In genomic region chr6:128334397-128335124, GRCm38 (mm10) we compare ENCODE assay signal across 8 mouse cellular contexts. TPM values are rescaled to one million over a fixed set of nuclear protein-coding genes. Genes with fewer than 3 reads are reported as not detected.
DNase-seq lines count a peak whose midpoint lies in the region; ATAC-seq and TF ChIP-seq lines count a peak whose summit lies in the region.

No protein-coding gene starts in this region.

- no peak overlapping the region for H3K9ac ChIP-seq in embryonic facial prominence, embryonic 15.5 days
- peak overlapping the region; percentile 42 for H3K9ac ChIP-seq in heart, embryonic 13.5 days
- 0 out of 2 replicates have a peak overlapping the region, but pooled peaks have one; percentile 11 for H3K9ac ChIP-seq in kidney, embryonic 16.5 days (replicated peaks; ENCODE audit: low read length)
- no peak overlapping the region for H3K9ac ChIP-seq in liver, adult 2 months (ENCODE audit: low read depth, low read length)

- H3K27ac ChIP-seq in bone marrow, adult 2 months (ENCODE audit: control insufficient read depth, insufficient read depth, low read depth, low read length, poor library complexity): no peak overlapping the region
- peak overlapping the region; percentile 14; the same call in 1 of the 2 replicates for H3K27ac ChIP-seq in embryonic facial prominence, embryonic 15.5 days (replicated peaks)
- no peak overlapping the region for H3K27ac ChIP-seq in heart, embryonic 13.5 days (replicated peaks)
- no peak overlapping the region for H3K27ac ChIP-seq in kidney, embryonic 16.5 days (ENCODE audit: low read length)
- H3K27ac ChIP-seq in liver, adult 2 months (replicated peaks; ENCODE audit: insufficient read depth, low read depth, low read length): no peak overlapping the region

- H3K27me3 ChIP-seq in embryonic facial prominence, embryonic 15.5 days: no peaks in the 10 kb centered on the region
- H3K27me3 ChIP-seq in heart, embryonic 13.5 days (replicated peaks): no peaks in the 10 kb centered on the region
- H3K27me3 ChIP-seq in kidney, embryonic 16.5 days (ENCODE audit: insufficient read depth, low read length): no peaks in the 10 kb centered on the region
- no peaks in the 10 kb centered on the region for H3K27me3 ChIP-seq in liver, adult 2 months (ENCODE audit: control insufficient read depth, insufficient read depth, low read length)

- peaks cover 8% of the 10 kb centered on the region; the same call in 1 of the 2 replicates for H3K9me3 ChIP-seq in embryonic facial prominence, embryonic 15.5 days (replicated peaks)
- H3K9me3 ChIP-seq in heart, embryonic 13.5 days: peaks cover 10% of the 10 kb centered on the region; the same call in 1 of the 2 replicates
- H3K9me3 ChIP-seq in kidney, embryonic 16.5 days (ENCODE audit: low read length): peaks cover 10% of the 10 kb centered on the region

- peak; percentile 35; the same call in 1 of the 2 replicates for TF ChIP-seq CTCF in bone marrow, adult 2 months (IDR thresholded peaks at IDR 0.05; ENCODE audit: control insufficient read depth, insufficient read depth, low read length)
- TF ChIP-seq CTCF in liver, adult 2 months (IDR thresholded peaks at IDR 0.05; ENCODE audit: low read depth, low read length): peak; percentile 64

- peak; percentile 52 for DNase-seq in liver, adult 2 months (ENCODE audit: extremely low read depth, low read depth, low spot score)
- peak; percentile 87 for DNase-seq in naive thymus-derived CD4-positive, alpha-beta T cell, adult 2 months (ENCODE audit: low read depth)
- DNase-seq in testis, postnatal 10 days (ENCODE audit: low spot score): peak; percentile 88

- peak; percentile 82 for ATAC-seq in CD4-positive, CD25-positive, alpha-beta regulatory T cell, adult 4 months
- 0 out of 2 replicates have a peak, but pooled peaks have one; percentile 48 for ATAC-seq in embryonic facial prominence, embryonic 15.5 days (ENCODE audit: insufficient number of reproducible peaks, low FRiP score, low TSS enrichment, low read depth)
- no peak for ATAC-seq in heart, embryonic 13.5 days (ENCODE audit: extremely low read depth, insufficient number of reproducible peaks, low FRiP score, low TSS enrichment)
- no peak for ATAC-seq in kidney, embryonic 16.5 days (ENCODE audit: low FRiP score, low TSS enrichment)

- 16% methylated on average over 12 of the region's 12 CpGs for WGBS in bone marrow, adult 2 months
- 14% methylated on average over 12 of the region's 12 CpGs for WGBS in embryonic facial prominence, embryonic 15.5 days
- WGBS in heart, embryonic 13.5 days: 12% methylated on average over 12 of the region's 12 CpGs
- 29% methylated on average over 12 of the region's 12 CpGs for WGBS in kidney, embryonic 16.5 days
- WGBS in liver, adult 2 months: 14% methylated on average over 12 of the region's 12 CpGs

- no peak overlapping the region for H3K4me3 ChIP-seq in bone marrow, adult 2 months (replicated peaks; ENCODE audit: control insufficient read depth, low read depth, low read length)
- no peak overlapping the region for H3K4me3 ChIP-seq in embryonic facial prominence, embryonic 15.5 days (replicated peaks)
- no peak overlapping the region for H3K4me3 ChIP-seq in heart, embryonic 13.5 days
- H3K4me3 ChIP-seq in kidney, embryonic 16.5 days (ENCODE audit: low read length): no peak overlapping the region
- H3K4me3 ChIP-seq in liver, adult 2 months (ENCODE audit: insufficient read depth, low read depth, low read length): no peak overlapping the region

- H3K4me1 ChIP-seq in bone marrow, adult 2 months (ENCODE audit: control insufficient read depth, insufficient read depth, low read length): no peaks in the 10 kb centered on the region
- peaks cover 25% of the 10 kb centered on the region for H3K4me1 ChIP-seq in embryonic facial prominence, embryonic 15.5 days
- peaks cover 17% of the 10 kb centered on the region for H3K4me1 ChIP-seq in heart, embryonic 13.5 days
- H3K4me1 ChIP-seq in kidney, embryonic 16.5 days (ENCODE audit: insufficient read depth, low read length): peaks cover 19% of the 10 kb centered on the region
- H3K4me1 ChIP-seq in liver, adult 2 months (ENCODE audit: control insufficient read depth, insufficient read depth, low read length): peaks cover 3% of the 10 kb centered on the region

- peaks cover 60% of the 10 kb centered on the region for H3K36me3 ChIP-seq in embryonic facial prominence, embryonic 15.5 days
- peaks cover 60% of the 10 kb centered on the region for H3K36me3 ChIP-seq in heart, embryonic 13.5 days
- H3K36me3 ChIP-seq in kidney, embryonic 16.5 days (ENCODE audit: insufficient read depth, low read length): peaks cover 35% of the 10 kb centered on the region
- no peaks in the 10 kb centered on the region for H3K36me3 ChIP-seq in liver, adult 2 months (ENCODE audit: control insufficient read depth, insufficient read depth, low read length)

- no peak for TF ChIP-seq POLR2A in bone marrow, adult 2 months (IDR thresholded peaks at IDR 0.05; ENCODE audit: borderline replicate concordance, control insufficient read depth, low read depth, low read length)
- TF ChIP-seq POLR2A in liver, adult 2 months (IDR thresholded peaks at IDR 0.05; ENCODE audit: extremely low read depth, insufficient read depth, low read length): no peak

- no peak overlapping the region for H3K4me2 ChIP-seq in embryonic facial prominence, embryonic 15.5 days (replicated peaks)
- peak overlapping the region; percentile 40 for H3K4me2 ChIP-seq in heart, embryonic 13.5 days
- no peak overlapping the region for H3K4me2 ChIP-seq in kidney, embryonic 16.5 days (replicated peaks; ENCODE audit: low read depth, low read length)

- no peaks in the 10 kb centered on the region for H3K79me2 ChIP-seq in liver, adult 2 months (ENCODE audit: control insufficient read depth, insufficient read depth, low read length)

RNA-seq across cellular contexts. Expression of gene Tulp3, which starts 21.1 kb away (rescaled TPM):
- 1 to 10 TPM; 2.0 to 2.4 TPM for polyA plus RNA-seq in CD4-positive, CD25-positive, alpha-beta regulatory T cell, adult 4 months (2017; shearing (Covaris generic))
- polyA plus RNA-seq in bone marrow, adult 2 months (2011; ENCODE audit: insufficient read depth, insufficient read length, low replicate concordance, missing spikeins): 4.3 and 7.1 TPM in 2 replicates
- polyA plus RNA-seq in embryonic facial prominence, embryonic 15.5 days (2015; fragmentation: Nextera tagmentation; extraction: Ambion mirVana): 26.9 and 30.9 TPM in 2 replicates
- polyA plus RNA-seq in heart, embryonic 13.5 days (2015; fragmentation: Nextera tagmentation; extraction: Ambion mirVana): 9.1 and 10.1 TPM in 2 replicates
- 24.1 and 28.4 TPM in 2 replicates for polyA plus RNA-seq in kidney, embryonic 16.5 days (2015; fragmentation: Nextera tagmentation; extraction: Ambion mirVana)
- total RNA-seq in liver, adult 2 months (2014; rRNA removed): 0.74 TPM in 2 replicates
- 0.86 and 0.92 TPM in 2 replicates for polyA plus RNA-seq in liver, adult 2 months (2012; rRNA removed)

RNA-seq across cellular contexts. Expression of gene Rhno1, which starts 28.1 kb away (rescaled TPM):
- 100 to 1,000 TPM in 1 of 2 experiments, 10 to 100 TPM in 1; 81.8 to 115 TPM for polyA plus RNA-seq in CD4-positive, CD25-positive, alpha-beta regulatory T cell, adult 4 months (2017; shearing (Covaris generic))
- 54.9 and 94.2 TPM in 2 replicates for polyA plus RNA-seq in bone marrow, adult 2 months (2011; ENCODE audit: insufficient read depth, insufficient read length, low replicate concordance, missing spikeins)
- polyA plus RNA-seq in embryonic facial prominence, embryonic 15.5 days (2015; fragmentation: Nextera tagmentation; extraction: Ambion mirVana): 108 and 118 TPM in 2 replicates
- 71.8 and 82.5 TPM in 2 replicates for polyA plus RNA-seq in heart, embryonic 13.5 days (2015; fragmentation: Nextera tagmentation; extraction: Ambion mirVana)
- 121 and 131 TPM in 2 replicates for polyA plus RNA-seq in kidney, embryonic 16.5 days (2015; fragmentation: Nextera tagmentation; extraction: Ambion mirVana)
- 2.9 and 3.0 TPM in 2 replicates for total RNA-seq in liver, adult 2 months (2014; rRNA removed)
- polyA plus RNA-seq in liver, adult 2 months (2012; rRNA removed): 3.0 and 4.2 TPM in 2 replicates

RNA-seq across cellular contexts. Expression of gene Foxm1, which starts 28.2 kb away (rescaled TPM):
- 1 to 10 TPM; 1.5 to 1.9 TPM for polyA plus RNA-seq in CD4-positive, CD25-positive, alpha-beta regulatory T cell, adult 4 months (2017; shearing (Covaris generic))
- polyA plus RNA-seq in bone marrow, adult 2 months (2011; ENCODE audit: insufficient read depth, insufficient read length, low replicate concordance, missing spikeins): 23.6 and 45.3 TPM in 2 replicates
- 25.7 and 31.5 TPM in 2 replicates for polyA plus RNA-seq in embryonic facial prominence, embryonic 15.5 days (2015; fragmentation: Nextera tagmentation; extraction: Ambion mirVana)
- 23.6 and 23.7 TPM in 2 replicates for polyA plus RNA-seq in heart, embryonic 13.5 days (2015; fragmentation: Nextera tagmentation; extraction: Ambion mirVana)
- 31.3 and 38.3 TPM in 2 replicates for polyA plus RNA-seq in kidney, embryonic 16.5 days (2015; fragmentation: Nextera tagmentation; extraction: Ambion mirVana)
- total RNA-seq in liver, adult 2 months (2014; rRNA removed): 0.27 TPM in 1 of 2 replicates, not detected in the other
- 0.40 and 0.94 TPM in 2 replicates for polyA plus RNA-seq in liver, adult 2 months (2012; rRNA removed)

RNA-seq across cellular contexts. Expression of gene Tead4, which starts 33.9 kb away (rescaled TPM):
- not detected for polyA plus RNA-seq in CD4-positive, CD25-positive, alpha-beta regulatory T cell, adult 4 months (2017; shearing (Covaris generic))
- polyA plus RNA-seq in bone marrow, adult 2 months (2011; ENCODE audit: insufficient read depth, insufficient read length, low replicate concordance, missing spikeins): 0.65 TPM in 1 of 2 replicates, not detected in the other
- 7.4 and 8.1 TPM in 2 replicates for polyA plus RNA-seq in embryonic facial prominence, embryonic 15.5 days (2015; fragmentation: Nextera tagmentation; extraction: Ambion mirVana)
- 2.9 and 3.4 TPM in 2 replicates for polyA plus RNA-seq in heart, embryonic 13.5 days (2015; fragmentation: Nextera tagmentation; extraction: Ambion mirVana)
- 3.0 and 3.3 TPM in 2 replicates for polyA plus RNA-seq in kidney, embryonic 16.5 days (2015; fragmentation: Nextera tagmentation; extraction: Ambion mirVana)
- total RNA-seq in liver, adult 2 months (2014; rRNA removed): 0.13 and 0.18 TPM in 2 replicates
- 0.06 and 0.39 TPM in 2 replicates for polyA plus RNA-seq in liver, adult 2 months (2012; rRNA removed)

RNA-seq across cellular contexts. Expression of gene Tex52, which starts 40.7 kb away (rescaled TPM):
- polyA plus RNA-seq in CD4-positive, CD25-positive, alpha-beta regulatory T cell, adult 4 months (2017; shearing (Covaris generic)): not detected
- not detected in 2 replicates for polyA plus RNA-seq in bone marrow, adult 2 months (2011; ENCODE audit: insufficient read depth, insufficient read length, low replicate concordance, missing spikeins)
- 1.6 TPM in 2 replicates for polyA plus RNA-seq in embryonic facial prominence, embryonic 15.5 days (2015; fragmentation: Nextera tagmentation; extraction: Ambion mirVana)
- 0.28 TPM in 1 of 2 replicates, not detected in the other for polyA plus RNA-seq in heart, embryonic 13.5 days (2015; fragmentation: Nextera tagmentation; extraction: Ambion mirVana)
- polyA plus RNA-seq in kidney, embryonic 16.5 days (2015; fragmentation: Nextera tagmentation; extraction: Ambion mirVana): 0.21 and 0.35 TPM in 2 replicates
- not detected in 2 replicates for total RNA-seq in liver, adult 2 months (2014; rRNA removed)
- polyA plus RNA-seq in liver, adult 2 months (2012; rRNA removed): not detected in 2 replicates

Comparison
In these comparisons a context has a peak if more than half of its experiments do, and no peak if none do; other contexts are left out.
1. ATAC-seq: peak in CD4-positive, CD25-positive, alpha-beta regulatory T cell, adult 4 months (single experiment) and embryonic facial prominence, embryonic 15.5 days (single experiment); none in heart, embryonic 13.5 days (single experiment) and kidney, embryonic 16.5 days (single experiment).
2. H3K9ac ChIP-seq: peak in heart, embryonic 13.5 days (single experiment) and kidney, embryonic 16.5 days (single experiment); none in embryonic facial prominence, embryonic 15.5 days (single experiment) and liver, adult 2 months (single experiment).
3. RNA of gene Rhno1, which starts 28.1 kb away (polyA plus RNA-seq): 121 to 131 TPM in kidney, embryonic 16.5 days, 108 to 118 TPM in embryonic facial prominence, embryonic 15.5 days, 81.8 to 115 TPM in CD4-positive, CD25-positive, alpha-beta regulatory T cell, adult 4 months, 54.9 to 94.2 TPM in bone marrow, adult 2 months and 71.8 to 82.5 TPM in heart, embryonic 13.5 days; 3.0 to 4.2 TPM in liver, adult 2 months; every median in the first group is over 10 times any median in the second.
4. Peak in every context shown above with its lines, with median percentiles within 50 percentile points of each other: DNase-seq.